Mouse (Mus musculus) MEL (cell line): ENCODE measurements around the gene Zmiz1. TPM values are rescaled to one million over a fixed set of nuclear protein-coding genes. Genes with fewer than 3 reads are reported as not detected.

ENCODE experiments used
- DNase-seq: peaks from one replicate; pipeline ENCODE4 v3.0.0; 2011; ENCODE audit warnings: low read depth, low spot score
- H3K27ac ChIP-seq: 2 replicates; pipeline ENCODE4 v1.5.1; 2012; ENCODE audit warnings: low read depth, mild to moderate bottlenecking, control low read depth, low read length, moderate library complexity; ENCODE audit not compliant: control insufficient read depth
- H3K27me3 ChIP-seq, 2 experiments: fragments of 150-350 bp in 1 of 2; sonication (generic) in 1 of 2; 2 replicates each; pipeline ENCODE4 v1.6.1; 2012; ENCODE audit warnings: low read length in 2 of 2, mild to moderate bottlenecking in 2 of 2, improper control_type of control experiment in 1 of 2, moderate library complexity in 1 of 2; ENCODE audit not compliant: insufficient read depth in 2 of 2, control insufficient read depth in 1 of 2
- H3K36me3 ChIP-seq, 2 experiments: 2 replicates each; pipeline ENCODE4 v1.6.1; 2012 to 2014; ENCODE audit warnings: low read length in 2 of 2, improper control_type of control experiment in 1 of 2, inconsistent platforms in 1 of 2, mild to moderate bottlenecking in 1 of 2; ENCODE audit not compliant: insufficient read depth in 2 of 2, control insufficient read depth in 1 of 2
- H3K4me1 ChIP-seq, 2 experiments: fragments of 150-350 bp in 1 of 2; sonication (generic) in 1 of 2; 2 replicates each; pipeline ENCODE4 v1.6.1; 2012; ENCODE audit warnings: low read length in 2 of 2, improper control_type of control experiment in 1 of 2, mild to moderate bottlenecking in 1 of 2; ENCODE audit not compliant: insufficient read depth in 2 of 2, control insufficient read depth in 1 of 2
- H3K4me3 ChIP-seq, 2 experiments: fragments of 150-350 bp in 1 of 2; sonication (generic) in 1 of 2; 2 replicates each; pipeline ENCODE4 v1.5.1; 2012; ENCODE audit warnings: low read depth in 2 of 2, low read length in 2 of 2, mild to moderate bottlenecking in 2 of 2, moderate library complexity in 2 of 2, control low read depth in 1 of 2, improper control_type of control experiment in 1 of 2; ENCODE audit not compliant: control insufficient read depth in 1 of 2, insufficient read depth in 1 of 2
- H3K79me2 ChIP-seq: 2 replicates; pipeline ENCODE4 v1.6.1; 2012; ENCODE audit warnings: mild to moderate bottlenecking, low read length, moderate library complexity; ENCODE audit not compliant: control insufficient read depth, poor library complexity, insufficient read depth
- H3K9ac ChIP-seq: 2 replicates; pipeline ENCODE4 v1.6.1; 2012; ENCODE audit warnings: low read depth, mild to moderate bottlenecking, control low read depth, low read length, moderate library complexity; ENCODE audit not compliant: control insufficient read depth, poor library complexity, severe bottlenecking
- H3K9me3 ChIP-seq: fragments of 150-350 bp; sonication (generic); replicated peaks from 2 replicates; pipeline ENCODE4 v1.6.1; 2012; ENCODE audit warnings: mild to moderate bottlenecking, low read length, improper control_type of control experiment, moderate library complexity; ENCODE audit not compliant: insufficient read depth
- BHLHE40 ChIP-seq: IDR thresholded peaks from 2 replicates; pipeline ENCODE4 v1.6.1; 2012; ENCODE audit warnings: low read depth, mild to moderate bottlenecking, inconsistent platforms, low read length, improper control_type of control experiment, borderline replicate concordance
- CHD2 ChIP-seq: IDR thresholded peaks from 2 replicates; pipeline ENCODE4 v1.6.1; 2011; ENCODE audit warnings: low read length, improper control_type of control experiment
- EP300 ChIP-seq, 2 experiments: IDR thresholded peaks; 2 replicates each; pipeline ENCODE4 v1.6.1; 2011; ENCODE audit warnings: improper control_type of control experiment in 2 of 2, low read length in 2 of 2, low read depth in 1 of 2, mild to moderate bottlenecking in 1 of 2
- ETS1 ChIP-seq: IDR thresholded peaks from 2 replicates; pipeline ENCODE4 v1.6.1; 2012; ENCODE audit warnings: low read depth, mild to moderate bottlenecking, inconsistent platforms, low read length, improper control_type of control experiment, moderate library complexity
- GABPA ChIP-seq: IDR thresholded peaks from 2 replicates; pipeline ENCODE4 v1.6.1; 2012; ENCODE audit warnings: low read depth, mild to moderate bottlenecking, inconsistent platforms, low read length, improper control_type of control experiment, moderate library complexity
- GATA1 ChIP-seq: IDR thresholded peaks from 2 replicates; pipeline ENCODE4 v1.6.1; 2011; ENCODE audit warnings: low read depth, low read length, improper control_type of control experiment
- HCFC1 ChIP-seq: IDR thresholded peaks from 2 replicates; pipeline ENCODE4 v1.6.1; 2012; ENCODE audit warnings: low read depth, mild to moderate bottlenecking, inconsistent platforms, low read length, improper control_type of control experiment, moderate library complexity
- KAT2A ChIP-seq: conservative IDR thresholded peaks from 2 replicates; pipeline ENCODE4 v1.6.1; 2012; ENCODE audit warnings: low read depth, low read length, improper control_type of control experiment, inconsistent platforms
- MAFK ChIP-seq: IDR thresholded peaks from 2 replicates; pipeline ENCODE4 v1.6.1; 2011; ENCODE audit warnings: low read depth, mild to moderate bottlenecking, low read length, improper control_type of control experiment, borderline replicate concordance
- MEF2A ChIP-seq: IDR thresholded peaks from 2 replicates; pipeline ENCODE4 v1.6.1; 2014; ENCODE audit warnings: low read depth, mild to moderate bottlenecking, inconsistent platforms, low read length, improper control_type of control experiment; ENCODE audit not compliant: poor library complexity, insufficient replicate concordance, severe bottlenecking; ENCODE audit errors: extremely low read depth
- MYB ChIP-seq: IDR thresholded peaks from 2 replicates; pipeline ENCODE4 v1.6.1; 2011; ENCODE audit warnings: mild to moderate bottlenecking, low read depth, low read length, improper control_type of control experiment
- MYC ChIP-seq: IDR thresholded peaks from 2 replicates; pipeline ENCODE4 v1.6.1; 2011; ENCODE audit warnings: low read depth, mild to moderate bottlenecking, low read length, improper control_type of control experiment, moderate library complexity
- NELFE ChIP-seq: IDR thresholded peaks from 2 replicates; pipeline ENCODE4 v1.6.1; 2011; ENCODE audit warnings: low read depth, low read length, improper control_type of control experiment
- NRF1 ChIP-seq: IDR thresholded peaks from 2 replicates; pipeline ENCODE4 v1.6.1; 2014; ENCODE audit warnings: low read depth, mild to moderate bottlenecking, inconsistent platforms, low read length, improper control_type of control experiment, moderate library complexity; ENCODE audit not compliant: poor library complexity, insufficient read depth, severe bottlenecking
- POLR2AphosphoS2 ChIP-seq: IDR thresholded peaks from 2 replicates; pipeline ENCODE4 v1.6.1; 2011; ENCODE audit warnings: low read length, improper control_type of control experiment
- RAD21 ChIP-seq: IDR thresholded peaks from 2 replicates; pipeline ENCODE4 v1.6.1; 2011; ENCODE audit warnings: mild to moderate bottlenecking, low read depth, low read length, improper control_type of control experiment
- SMC3 ChIP-seq: IDR thresholded peaks from 2 replicates; pipeline ENCODE4 v1.6.1; 2011; ENCODE audit warnings: low read depth, low read length, improper control_type of control experiment
- TBP ChIP-seq: IDR thresholded peaks from 2 replicates; pipeline ENCODE4 v1.8.0; 2011; ENCODE audit warnings: low read depth, low read length, improper control_type of control experiment
- TCF12 ChIP-seq: IDR thresholded peaks from 2 replicates; pipeline ENCODE4 v1.6.1; 2014; ENCODE audit warnings: low read depth, mild to moderate bottlenecking, inconsistent platforms, low read length, improper control_type of control experiment, moderate library complexity
- UBTF ChIP-seq: IDR thresholded peaks from 2 replicates; pipeline ENCODE4 v1.6.1; 2012; ENCODE audit warnings: low read depth, mild to moderate bottlenecking, inconsistent platforms, low read length, improper control_type of control experiment, moderate library complexity, borderline replicate concordance; ENCODE audit not compliant: insufficient read depth
- USF1 ChIP-seq: IDR thresholded peaks from 2 replicates; pipeline ENCODE4 v1.6.1; 2014; ENCODE audit warnings: low read depth, mild to moderate bottlenecking, inconsistent platforms, low read length, improper control_type of control experiment, moderate library complexity
- USF2 ChIP-seq, 2 experiments: IDR thresholded peaks; 2 replicates each; pipeline ENCODE4 v1.6.1; 2011 to 2012; ENCODE audit warnings: improper control_type of control experiment in 2 of 2, low read length in 2 of 2, borderline replicate concordance in 1 of 2, inconsistent platforms in 1 of 2, low read depth in 1 of 2, mild to moderate bottlenecking in 1 of 2; ENCODE audit not compliant: insufficient read depth in 1 of 2
- ZC3H11A ChIP-seq: IDR thresholded peaks from 2 replicates; pipeline ENCODE4 v1.6.1; 2012; ENCODE audit warnings: low read depth, mild to moderate bottlenecking, inconsistent platforms, low read length, improper control_type of control experiment
- ZKSCAN1 ChIP-seq: IDR thresholded peaks from 2 replicates; pipeline ENCODE4 v1.6.1; 2012; ENCODE audit warnings: low read depth, mild to moderate bottlenecking, inconsistent platforms, low read length, improper control_type of control experiment, moderate library complexity
- ZMIZ1 ChIP-seq: IDR thresholded peaks from 2 replicates; pipeline ENCODE4 v1.6.1; 2012; ENCODE audit warnings: low read depth, mild to moderate bottlenecking, inconsistent platforms, low read length, improper control_type of control experiment, moderate library complexity
- ZNF384 ChIP-seq: IDR thresholded peaks from 2 replicates; pipeline ENCODE4 v1.6.1; 2012; ENCODE audit warnings: low read depth, mild to moderate bottlenecking, inconsistent platforms, low read length, improper control_type of control experiment
- polyA plus RNA-seq, 2 experiments: library from polyadenylated mRNA; stranded (reverse) in 1 of 2; unstranded in 1 of 2; fragments of >175 nt in 1 of 2; fragments of >200 nt in 1 of 2; gene quantifications; 2 replicates each; pipeline versions ENCODE4 v1.2.1 to v1.2.4; 2012; ENCODE audit warnings: low replicate concordance in 2 of 2, low read depth in 1 of 2; ENCODE audit not compliant: insufficient read length in 2 of 2, insufficient read depth in 1 of 2, missing spikeins in 1 of 2
- total RNA-seq: library from RNA; depleted of rRNA; stranded (reverse); fragments of 300-350 nt; gene quantifications from 2 replicates; pipeline ENCODE4 v1.2.3, GENCODE M21; 2012

The Zmiz1 gene
- total and polyA plus RNA-seq, 3 experiments, result 2.7 to 19.9 TPM; not detected in 1

DNA sequence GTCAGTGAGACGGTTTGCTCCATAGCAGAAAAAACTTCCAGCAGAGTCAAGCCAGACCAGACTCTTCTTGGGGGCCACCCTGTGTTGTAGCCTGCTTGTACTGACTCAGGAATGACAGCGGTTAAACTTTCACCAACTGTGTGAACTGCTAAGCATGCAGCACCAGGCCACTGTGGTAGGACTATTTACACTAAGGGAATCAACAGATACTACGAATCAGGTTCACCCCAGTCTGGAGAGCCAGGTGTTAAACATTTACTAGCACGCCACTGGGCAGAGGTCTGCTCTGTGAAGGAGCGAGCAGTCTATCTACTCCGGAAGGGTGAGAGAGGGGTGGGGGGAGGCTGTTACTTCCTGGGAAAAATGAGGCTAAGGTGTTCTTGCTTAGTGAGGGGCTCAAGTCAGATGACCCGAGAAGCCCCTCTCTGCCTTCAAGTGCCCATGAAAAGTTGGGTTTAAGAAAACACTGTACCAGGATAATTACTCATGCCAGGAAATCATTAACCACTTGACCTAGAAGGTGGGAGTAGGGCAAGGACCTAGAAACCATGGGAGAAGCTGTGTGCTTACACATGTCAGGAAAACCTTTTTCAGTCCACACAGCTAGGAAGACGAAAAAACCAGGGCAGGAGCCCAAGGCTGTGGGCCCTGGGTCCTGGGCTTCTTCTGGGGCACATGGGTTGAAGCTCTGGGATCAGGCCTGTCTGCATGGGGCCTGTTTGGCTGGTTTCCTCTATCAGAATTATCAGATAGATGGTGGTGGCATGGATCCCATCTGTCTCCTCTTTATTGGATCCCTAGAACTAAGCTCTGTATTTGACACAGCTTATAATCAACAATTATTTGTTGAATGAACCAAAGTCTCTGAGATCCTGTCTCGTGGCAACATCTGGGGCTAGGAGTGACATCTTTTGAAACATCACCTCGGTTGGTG lies 7.0 kb upstream of the Zmiz1 start:
- no peak for DNase-seq
- no peak overlapping the region for H3K27ac ChIP-seq
- H3K36me3 ChIP-seq, result peaks cover 0 to 12% of the 10 kb centered on the region in 2 experiments; a peak in 2 of 4 replicates
- H3K27me3 ChIP-seq, result no peaks in the 10 kb centered on the region
- H3K9me3 ChIP-seq, result no peaks in the 10 kb centered on the region
- no peaks in the 10 kb centered on the region for H3K79me2 ChIP-seq
- TF ChIP-seq MEF2A, result no peak
- no peak for TF ChIP-seq USF1
- no peak for TF ChIP-seq ZC3H11A
- no peak for TF ChIP-seq ZNF384
- no peak for TF ChIP-seq TCF12
- TF ChIP-seq HCFC1, result no peak
- TF ChIP-seq UBTF, result no peak
- no peak for TF ChIP-seq BHLHE40
- no peak for TF ChIP-seq POLR2AphosphoS2
- TF ChIP-seq TBP, result no peak
- TF ChIP-seq ETS1, result no peak
- TF ChIP-seq ZKSCAN1, result no peak
- no peak for TF ChIP-seq ZMIZ1
- no peak for TF ChIP-seq USF2 (IDR thresholded peaks at IDR 0.05; ENCODE audit: borderline replicate concordance in 1 of 2, insufficient read depth in 1 of 2, low read depth in 1 of 2, low read length in 2 of 2)
- no peak for TF ChIP-seq SMC3
- TF ChIP-seq RAD21, result no peak
- no peak for TF ChIP-seq MYB
- no peak overlapping the region for H3K4me3 ChIP-seq
- peaks cover 8 to 20% of the 10 kb centered on the region in 2 experiments for H3K4me1 ChIP-seq
- no peak overlapping the region for H3K9ac ChIP-seq

DNA sequence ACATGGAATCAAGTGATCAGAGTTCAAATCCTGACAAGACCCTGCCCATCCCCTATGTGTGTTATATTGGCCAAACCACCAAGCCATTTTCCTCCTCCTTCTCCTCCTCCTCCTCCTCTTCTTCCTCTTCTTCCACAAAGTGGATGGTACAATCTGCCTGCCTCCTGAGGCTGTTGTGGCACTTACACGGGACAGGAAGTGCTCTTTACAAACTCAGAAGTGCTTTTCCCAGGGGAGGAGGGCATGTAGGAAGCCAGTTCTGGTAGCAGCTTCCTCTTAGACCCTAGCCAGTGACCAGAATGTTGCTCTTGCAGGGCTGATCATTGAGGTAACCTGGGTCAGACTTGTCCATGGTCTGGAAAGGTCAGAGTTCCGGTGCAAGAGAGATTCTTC lies 6.4 kb upstream of the Zmiz1 start:
- DNase-seq, result no peak
- H3K9ac ChIP-seq, result no peak overlapping the region
- H3K4me1 ChIP-seq, result peaks cover 8 to 20% of the 10 kb centered on the region in 2 experiments
- H3K9me3 ChIP-seq, result no peaks in the 10 kb centered on the region
- no peak overlapping the region for H3K4me3 ChIP-seq
- H3K79me2 ChIP-seq, result peaks cover 2% of the 10 kb centered on the region; the same call in 1 of the 2 replicates
- H3K27me3 ChIP-seq, result no peaks in the 10 kb centered on the region
- peaks cover 0 to 12% of the 10 kb centered on the region in 2 experiments; a peak in 2 of 4 replicates for H3K36me3 ChIP-seq
- no peak overlapping the region for H3K27ac ChIP-seq
- TF ChIP-seq TBP, result no peak
- TF ChIP-seq GABPA, result no peak
- TF ChIP-seq NRF1, result no peak
- no peak for TF ChIP-seq USF1
- no peak for TF ChIP-seq EP300 (IDR thresholded peaks at IDR 0.05; ENCODE audit: low read depth in 1 of 2, low read length in 2 of 2)
- no peak for TF ChIP-seq TCF12
- no peak for TF ChIP-seq ZNF384
- no peak for TF ChIP-seq GATA1
- no peak for TF ChIP-seq CHD2
- TF ChIP-seq KAT2A, result no peak
- TF ChIP-seq ZC3H11A, result no peak
- TF ChIP-seq MAFK, result no peak
- no peak for TF ChIP-seq MYC
- TF ChIP-seq NELFE, result no peak
